Mouse (Mus musculus) E14TG2a.4 (cell line): ENCODE measurements around the gene Hoxa5.

ENCODE experiments used
- H3K27me3 ChIP-seq: 2 replicates; pipeline ENCODE4 v1.6.1; 2014; ENCODE audit warnings: low read length, control low read depth; ENCODE audit not compliant: insufficient read depth
- H3K36me3 ChIP-seq: 2 replicates; pipeline ENCODE4 v1.6.1; 2014; ENCODE audit warnings: low read length, control low read depth; ENCODE audit not compliant: insufficient read depth
- H3K4me1 ChIP-seq: replicated peaks from 2 replicates; pipeline ENCODE4 v1.6.1; 2014; ENCODE audit warnings: low read depth, low read length, control low read depth
- H3K4me3 ChIP-seq: replicated peaks from 2 replicates; pipeline ENCODE4 v1.5.1; 2014; ENCODE audit warnings: mild to moderate bottlenecking, low read length
- H3K9me3 ChIP-seq: 2 replicates; pipeline ENCODE4 v1.6.1; 2014; ENCODE audit warnings: low read length, control low read depth
- CTCF ChIP-seq: conservative IDR thresholded peaks from 2 replicates; pipeline ENCODE4 v1.5.1; 2014; ENCODE audit warnings: low read length
- NANOG ChIP-seq: IDR thresholded peaks from 2 replicates; pipeline ENCODE4 v1.6.1; 2014; ENCODE audit warnings: borderline replicate concordance, low read length, mixed read lengths
- POU5F1 ChIP-seq: IDR thresholded peaks from 2 replicates; pipeline ENCODE4 v1.6.1; 2014; ENCODE audit warnings: low read length, borderline replicate concordance

Gene Hoxa5

GRCm38 (mm10) chr6:52204050-52204752 lies at the start of gene Hoxa5:
Gene Hoxa5, minus strand, starts transcription at chr6:52204587.
- TF ChIP-seq CTCF (peak; percentile 38), NANOG (no peak)
- Histone ChIP-seq H3K4me1 (peaks cover 55% of the 10 kb centered on the region), H3K4me3 (peak within 1 kb of the TSS; percentile 78), H3K36me3 (no peaks in the 10 kb centered on the region), H3K9me3 (no peaks in the 10 kb centered on the region), H3K27me3 (peaks cover 99% of the 10 kb centered on the region)

- Histone ChIP-seq H3K4me3 (peak overlapping the region; percentile 46), H3K4me1 (peaks cover 37% of the 10 kb centered on the region), H3K36me3 (no peaks in the 10 kb centered on the region), H3K9me3 (no peaks in the 10 kb centered on the region; the same call in 1 of the 2 replicates), H3K27me3 (peaks cover 91% of the 10 kb centered on the region)
- no peak for TF ChIP-seq CTCF
- no peak for TF ChIP-seq POU5F1
- TF ChIP-seq NANOG = no peak
Measured at GRCm38 (mm10) chr6:52253511-52254500, 49.4 kb upstream of the Hoxa5 start.

GRCm38 (mm10) chr6:52252775-52253376 lies 48.5 kb upstream of the Hoxa5 start:
- Histone ChIP-seq H3K36me3 (no peaks in the 10 kb centered on the region), H3K4me3 (peak overlapping the region; percentile 46), H3K9me3 (no peaks in the 10 kb centered on the region; the same call in 1 of the 2 replicates), H3K4me1 (peaks cover 46% of the 10 kb centered on the region), H3K27me3 (peaks cover 91% of the 10 kb centered on the region)
- TF ChIP-seq CTCF (no peak), NANOG (no peak), POU5F1 (no peak)

- no peak for TF ChIP-seq NANOG
- no peak for TF ChIP-seq POU5F1
- no peak for TF ChIP-seq CTCF
- H3K36me3 ChIP-seq = no peaks in the 10 kb centered on the region
- no peaks in the 10 kb centered on the region; the same call in 1 of the 2 replicates for H3K9me3 ChIP-seq
- H3K27me3 ChIP-seq = peaks cover 92% of the 10 kb centered on the region
- H3K4me3 ChIP-seq = peak overlapping the region; percentile 46; the same call in 1 of the 2 replicates
- H3K4me1 ChIP-seq = peaks cover 49% of the 10 kb centered on the region
Measured at GRCm38 (mm10) chr6:52252016-52252774, 47.8 kb upstream of the Hoxa5 start.

GRCm38 (mm10) chr6:52251177-52251879 lies 46.9 kb upstream of the Hoxa5 start:
- H3K4me3 ChIP-seq = no peak overlapping the region
- peaks cover 94% of the 10 kb centered on the region for H3K27me3 ChIP-seq
- H3K4me1 ChIP-seq = peaks cover 54% of the 10 kb centered on the region
- TF ChIP-seq CTCF (no peak), NANOG (no peak), POU5F1 (no peak)
- no peaks in the 10 kb centered on the region; the same call in 1 of the 2 replicates for H3K9me3 ChIP-seq
- no peaks in the 10 kb centered on the region for H3K36me3 ChIP-seq

- Histone ChIP-seq H3K9me3 (no peaks in the 10 kb centered on the region; the same call in 1 of the 2 replicates), H3K36me3 (no peaks in the 10 kb centered on the region), H3K4me1 (peaks cover 67% of the 10 kb centered on the region), H3K4me3 (peak overlapping the region; percentile 43; the same call in 1 of the 2 replicates), H3K27me3 (peaks cover 98% of the 10 kb centered on the region)
- TF ChIP-seq NANOG (no peak), CTCF (no peak), POU5F1 (no peak)
Measured at GRCm38 (mm10) chr6:52249826-52250225, 45.4 kb upstream of the Hoxa5 start.

- no peaks in the 10 kb centered on the region; the same call in 1 of the 2 replicates for H3K9me3 ChIP-seq
- TF ChIP-seq NANOG = no peak
- no peak for TF ChIP-seq CTCF
- TF ChIP-seq POU5F1 = no peak
- H3K4me3 ChIP-seq = peak overlapping the region; percentile 43
- peaks cover 72% of the 10 kb centered on the region for H3K4me1 ChIP-seq
- H3K27me3 ChIP-seq = peaks cover 98% of the 10 kb centered on the region
- H3K36me3 ChIP-seq = no peaks in the 10 kb centered on the region
Measured at GRCm38 (mm10) chr6:52249415-52249738, 45.0 kb upstream of the Hoxa5 start.
